Mouse (Mus musculus) adrenal gland, adult 18-20 months (tissue): Measurements from ENCODE around the gene Pycr2. TPM values are rescaled to one million over a fixed set of nuclear protein-coding genes. Genes with fewer than 3 reads are reported as not detected.
"Not testable (repeated sequence)": the region's sequence is repeated elsewhere in the genome, so short reads cannot be mapped to it uniquely, and the experiment has no call there.

Experiments used
- DNase-seq, 2 experiments: peaks; one replicate each; pipeline ENCODE4 v3.0.0; 2021 to 2022; ENCODE audit warnings: low spot score in 2 of 2
- long read RNA-seq, 2 experiments: library from polyadenylated mRNA; stranded (forward); transcript quantifications; one replicate each; pipeline ENCODE4 v2.0.0; 2021
- total RNA-seq, 2 experiments: library from RNA; stranded (reverse); gene quantifications; 1 replicate in 1 of 2; 2 replicates in 1 of 2; pipeline ENCODE4 v1.2.3; 2021

Pycr2 gene
- total RNA-seq = 10 to 100 TPM; 30.3 to 34.3 TPM
- long read RNA-seq, experiment 1, transcript Pycr2-201 (7 exons, 1,580 nt) = major isoform, 63 of 70 reads
- long read RNA-seq, experiment 1, partial matches to known transcripts = 1 of 70 reads
- long read RNA-seq, experiment 1, other reads (novel, unspliced or antisense) = 6 of 70 reads
- long read RNA-seq, experiment 2, transcript Pycr2-201 (7 exons, 1,580 nt) = major isoform, 234 of 260 reads
- long read RNA-seq, experiment 2, partial matches to known transcripts = 12 of 260 reads
- long read RNA-seq, experiment 2, other reads (novel, unspliced or antisense) = 13 of 260 reads

GRCm38 (mm10) chr1:180904039-180904814, at the start of gene Pycr2:
Gene Pycr2, plus strand, starts transcription at chr1:180904293.
- DNase-seq = peak; percentile 87 to 90

- DNase-seq = no peak
Observed at GRCm38 (mm10) chr1:180858763-180859162, 45.3 kb upstream of the Pycr2 start.

GRCm38 (mm10) chr1:180860030-180860429, 44.1 kb upstream of the Pycr2 start:
- no peak for DNase-seq

- DNase-seq = no peak
Observed at GRCm38 (mm10) chr1:180863606-180864005, 40.5 kb upstream of the Pycr2 start.

- DNase-seq = no peak
Observed at GRCm38 (mm10) chr1:180866001-180866400, 38.1 kb upstream of the Pycr2 start.

GRCm38 (mm10) chr1:180870122-180870650, 33.9 kb upstream of the Pycr2 start:
- no peak for DNase-seq

- DNase-seq = peak; percentile 50
Observed at GRCm38 (mm10) chr1:180873861-180874484, 30.1 kb upstream of the Pycr2 start.

- DNase-seq = peak in 1 of 2 experiments; percentile 32
Observed at GRCm38 (mm10) chr1:180874615-180875014, 29.5 kb upstream of the Pycr2 start.

GRCm38 (mm10) chr1:180875126-180875525, 29.0 kb upstream of the Pycr2 start:
- no peak for DNase-seq

- no peak for DNase-seq
Observed at GRCm38 (mm10) chr1:180877466-180877865, 26.6 kb upstream of the Pycr2 start.

GRCm38 (mm10) chr1:180881768-180882167, 22.3 kb upstream of the Pycr2 start:
- no peak for DNase-seq

- DNase-seq = no peak
Observed at GRCm38 (mm10) chr1:180883731-180884130, 20.4 kb upstream of the Pycr2 start.

- no peak for DNase-seq
Observed at GRCm38 (mm10) chr1:180884484-180884883, 19.6 kb upstream of the Pycr2 start.

GRCm38 (mm10) chr1:180888556-180889042, 15.5 kb upstream of the Pycr2 start:
- peak; percentile 63 to 71 for DNase-seq

GRCm38 (mm10) chr1:180889172-180889571, 14.9 kb upstream of the Pycr2 start:
- no peak for DNase-seq

GRCm38 (mm10) chr1:180889841-180890240, 14.3 kb upstream of the Pycr2 start:
- no peak for DNase-seq

GRCm38 (mm10) chr1:180892808-180893207, 11.3 kb upstream of the Pycr2 start, which contains the start of gene Lefty2:
Gene Lefty2, plus strand, starts transcription at chr1:180893108.
- no peak for DNase-seq

- not testable (repeated sequence) for DNase-seq
Observed at GRCm38 (mm10) chr1:180894088-180894987, 9.8 kb upstream of the Pycr2 start.

- no peak for DNase-seq
Observed at GRCm38 (mm10) chr1:180901107-180901506, 3.0 kb upstream of the Pycr2 start.

GRCm38 (mm10) chr1:180902915-180903314, 1.2 kb upstream of the Pycr2 start:
- DNase-seq = no peak
